Mouse (Mus musculus) frontal cortex, postnatal 25 days (tissue): ENCODE results near the gene Card14.
"Not testable (repeated sequence)": the region's sequence is repeated elsewhere in the genome, so short reads cannot be mapped to it uniquely, and the experiment has no call there.

Experiments used
- DNase-seq, 2 experiments: peaks; one replicate each; pipeline ENCODE4 v3.0.0; 2022; ENCODE audit warnings: low spot score in 2 of 2

Gene Card14

GRCm38 (mm10) chr11:119355443-119356385 lies 48.1 kb downstream of the Card14 start, which contains the start of the genes Sgsh and Slc26a11:
Sgsh (minus strand) TSS chr11:119355536.
Slc26a11 (plus strand) TSS chr11:119355557.
- peak; percentile 41 to 54 for DNase-seq

- no peak for DNase-seq
Measured at GRCm38 (mm10) chr11:119359089-119359488, 51.5 kb downstream of the Card14 start.

- no peak for DNase-seq
Measured at GRCm38 (mm10) chr11:119362769-119363533, 55.4 kb downstream of the Card14 start.

- DNase-seq: peak; percentile 39 to 56
Measured at GRCm38 (mm10) chr11:119363534-119364145, 56.1 kb downstream of the Card14 start.

GRCm38 (mm10) chr11:119375425-119375824 lies 67.9 kb downstream of the Card14 start:
- no peak for DNase-seq

- no peak for DNase-seq
Measured at GRCm38 (mm10) chr11:119377326-119377725, 69.8 kb downstream of the Card14 start.

- DNase-seq: no peak
Measured at GRCm38 (mm10) chr11:119378551-119378950, 71.0 kb downstream of the Card14 start.

- DNase-seq: no peak
Measured at GRCm38 (mm10) chr11:119381631-119382337, 74.2 kb downstream of the Card14 start.

GRCm38 (mm10) chr11:119382338-119382850 lies 74.8 kb downstream of the Card14 start:
- no peak for DNase-seq

- DNase-seq: no peak
Measured at GRCm38 (mm10) chr11:119384904-119385303, 77.3 kb downstream of the Card14 start.

GRCm38 (mm10) chr11:119386306-119386705 lies 78.7 kb downstream of the Card14 start:
- DNase-seq: no peak

GRCm38 (mm10) chr11:119387273-119387672 lies 79.7 kb downstream of the Card14 start:
- not testable (repeated sequence) for DNase-seq

- DNase-seq: peak; percentile 9 to 33
Measured at GRCm38 (mm10) chr11:119389851-119390270, 82.3 kb downstream of the Card14 start.

GRCm38 (mm10) chr11:119390271-119391231 lies 83.0 kb downstream of the Card14 start:
- DNase-seq: peak; percentile 9 to 29

GRCm38 (mm10) chr11:119391386-119392000 lies 83.9 kb downstream of the Card14 start:
- DNase-seq: no peak

GRCm38 (mm10) chr11:119392001-119392614 lies 84.5 kb downstream of the Card14 start:
- no peak for DNase-seq

- DNase-seq: peak in 1 of 2 experiments; percentile 9
Measured at GRCm38 (mm10) chr11:119392800-119393482, 85.4 kb downstream of the Card14 start, which contains the start of gene Rnf213. Rnf213 (plus strand) TSS chr11:119393100.

GRCm38 (mm10) chr11:119393483-119393804 lies 85.9 kb downstream of the Card14 start:
- DNase-seq: no peak
